Mouse (Mus musculus): ENCODE measurements around the gene Klrc1.
"Not testable (repeated sequence)": the region's sequence is repeated elsewhere in the genome, so short reads cannot be mapped to it uniquely, and the experiment has no call there.

- not testable (repeated sequence) for TF ChIP-seq POLR2A, CTCF (IDR thresholded peaks at IDR 0.05; ENCODE audit: insufficient read depth, low read depth, low read length)
Measured at GRCm38 (mm10) chr6:129691436-129691835, 12.7 kb upstream of the Klrc1 start.
